Mouse (Mus musculus) CH12.LX (cell line): Measurements from ENCODE around the gene Sdf4. TPM values are rescaled to one million over a fixed set of nuclear protein-coding genes. Genes with fewer than 3 reads are reported as not detected.

Experiments
- DNase-seq: peaks from one replicate; pipeline ENCODE4 v3.0.0-alpha.2; 2013; ENCODE audit errors: extremely low read depth
- H3K27ac ChIP-seq: 2 replicates; pipeline ENCODE4 v1.5.1; 2012; ENCODE audit warnings: low read depth, mild to moderate bottlenecking, control low read depth, moderate library complexity; ENCODE audit not compliant: insufficient read depth
- H3K27me3 ChIP-seq: replicated peaks from 2 replicates; pipeline ENCODE3; 2012; ENCODE audit warnings: inconsistent platforms
- H3K36me3 ChIP-seq, 2 experiments: replicated peaks in 1 of 2; 2 replicates each; pipeline versions ENCODE3 to v1.6.1; 2012; ENCODE audit warnings: inconsistent platforms in 1 of 2, low read length in 1 of 2, mild to moderate bottlenecking in 1 of 2, mixed read lengths in 1 of 2, moderate library complexity in 1 of 2; ENCODE audit not compliant: control insufficient read depth in 1 of 2, insufficient read depth in 1 of 2
- H3K4me1 ChIP-seq, 2 experiments: 2 replicates each; pipeline ENCODE4 v1.6.1; 2012; ENCODE audit warnings: inconsistent platforms in 1 of 2, moderate library complexity in 1 of 2; ENCODE audit not compliant: insufficient read depth in 2 of 2, control insufficient read depth in 1 of 2
- H3K4me2 ChIP-seq: 2 replicates; pipeline ENCODE4 v1.6.1; 2012; ENCODE audit warnings: low read depth, mild to moderate bottlenecking, control low read depth; ENCODE audit not compliant: poor library complexity, insufficient read depth, severe bottlenecking
- H3K4me3 ChIP-seq, 3 experiments: fragments of 150-350 bp in 1 of 3; sonication (generic) in 1 of 3; replicated peaks in 1 of 3; 2 replicates each; pipeline versions ENCODE3 to v1.5.1; 2011 to 2012; ENCODE audit warnings: low read depth in 2 of 3, low read length in 2 of 3, mild to moderate bottlenecking in 2 of 3, moderate library complexity in 2 of 3, control low read depth in 1 of 3, improper control_type of control experiment in 1 of 3, inconsistent platforms in 1 of 3, mixed read lengths in 1 of 3; ENCODE audit not compliant: poor library complexity in 1 of 3
- H3K79me2 ChIP-seq: replicated peaks from 2 replicates; pipeline ENCODE4 v1.6.1; 2012; ENCODE audit warnings: mild to moderate bottlenecking, moderate library complexity; ENCODE audit not compliant: control insufficient read depth, poor library complexity, insufficient read depth, severe bottlenecking; ENCODE audit errors: extremely low read depth
- H3K9ac ChIP-seq: 2 replicates; pipeline ENCODE4 v1.6.1; 2012; ENCODE audit warnings: low read depth, mild to moderate bottlenecking, control low read depth, moderate library complexity; ENCODE audit not compliant: insufficient read depth
- H3K9me3 ChIP-seq: replicated peaks from 2 replicates; pipeline ENCODE3; 2012; ENCODE audit warnings: low read length, inconsistent platforms, mixed read lengths
- BHLHE40 ChIP-seq: IDR thresholded peaks from 2 replicates; pipeline ENCODE4 v1.6.1; 2011; ENCODE audit warnings: mild to moderate bottlenecking, low read depth, low read length, improper control_type of control experiment
- E2F4 ChIP-seq: IDR thresholded peaks from 2 replicates; pipeline ENCODE4 v1.6.1; 2011; ENCODE audit warnings: low read depth, low read length, improper control_type of control experiment; ENCODE audit not compliant: insufficient replicate concordance
- GABPA ChIP-seq: IDR thresholded peaks from 2 replicates; pipeline ENCODE4 v1.6.1; 2012; ENCODE audit warnings: low read depth, low read length, improper control_type of control experiment, inconsistent platforms; ENCODE audit not compliant: insufficient replicate concordance
- HCFC1 ChIP-seq: IDR thresholded peaks from 2 replicates; pipeline ENCODE4 v1.6.1; 2012; ENCODE audit warnings: low read depth, mild to moderate bottlenecking, inconsistent platforms, low read length, improper control_type of control experiment
- IRF4 ChIP-seq: IDR thresholded peaks from 2 replicates; pipeline ENCODE4 v1.6.1; 2014; ENCODE audit warnings: low read depth, mild to moderate bottlenecking, inconsistent platforms, low read length, improper control_type of control experiment
- JUN ChIP-seq: IDR thresholded peaks from 2 replicates; pipeline ENCODE4 v1.6.1; 2011; ENCODE audit warnings: low read depth, mild to moderate bottlenecking, low read length, improper control_type of control experiment, moderate library complexity; ENCODE audit not compliant: insufficient read depth
- JUND ChIP-seq: conservative IDR thresholded peaks from 2 replicates; pipeline ENCODE4 v1.6.1; 2011; ENCODE audit warnings: low read depth, low read length, improper control_type of control experiment
- KAT2A ChIP-seq: IDR thresholded peaks from 2 replicates; pipeline ENCODE4 v1.6.1; 2012; ENCODE audit warnings: low read length, improper control_type of control experiment, inconsistent platforms; ENCODE audit not compliant: insufficient replicate concordance
- MAFK ChIP-seq: IDR thresholded peaks from 2 replicates; pipeline ENCODE4 v1.6.1; 2011; ENCODE audit warnings: low read length, improper control_type of control experiment; ENCODE audit not compliant: insufficient replicate concordance
- MAX ChIP-seq: IDR thresholded peaks from 2 replicates; pipeline ENCODE4 v1.6.1; 2011; ENCODE audit warnings: low read length, improper control_type of control experiment
- MAZ ChIP-seq: IDR thresholded peaks from 2 replicates; pipeline ENCODE4 v1.6.1; 2012; ENCODE audit warnings: low read depth, mild to moderate bottlenecking, inconsistent platforms, low read length, improper control_type of control experiment, moderate library complexity
- MXI1 ChIP-seq: IDR thresholded peaks from 2 replicates; pipeline ENCODE4 v1.6.1; 2011; ENCODE audit warnings: mild to moderate bottlenecking, low read depth, low read length, improper control_type of control experiment
- NELFE ChIP-seq: IDR thresholded peaks from 2 replicates; pipeline ENCODE4 v1.6.1; 2011; ENCODE audit warnings: low read depth, low read length, improper control_type of control experiment
- POLR2A ChIP-seq: IDR thresholded peaks from 2 replicates; pipeline ENCODE4 v1.6.1; 2011; ENCODE audit warnings: low read depth, mild to moderate bottlenecking, improper control_type of control experiment, low read length
- POLR2AphosphoS2 ChIP-seq: IDR thresholded peaks from 2 replicates; pipeline ENCODE4 v1.6.1; 2011; ENCODE audit warnings: low read depth, low read length, improper control_type of control experiment
- RAD21 ChIP-seq: IDR thresholded peaks from 2 replicates; pipeline ENCODE4 v1.6.1; 2011; ENCODE audit warnings: low read depth, mild to moderate bottlenecking, low read length, improper control_type of control experiment, moderate library complexity
- RCOR1 ChIP-seq: conservative IDR thresholded peaks from 2 replicates; pipeline ENCODE4 v1.6.1; 2012; ENCODE audit warnings: low read depth, mild to moderate bottlenecking, inconsistent platforms, low read length, improper control_type of control experiment
- SIN3A ChIP-seq: IDR thresholded peaks from 2 replicates; pipeline ENCODE4 v1.6.1; 2012; ENCODE audit warnings: low read length, improper control_type of control experiment, inconsistent platforms
- TBP ChIP-seq: conservative IDR thresholded peaks from 2 replicates; pipeline ENCODE4 v1.6.1; 2011; ENCODE audit warnings: low read depth, low read length, improper control_type of control experiment
- TCF12 ChIP-seq: IDR thresholded peaks from 2 replicates; pipeline ENCODE4 v1.6.1; 2014; ENCODE audit warnings: low read depth, mild to moderate bottlenecking, inconsistent platforms, low read length, improper control_type of control experiment
- UBTF ChIP-seq: IDR thresholded peaks from 2 replicates; pipeline ENCODE4 v1.6.1; 2012; ENCODE audit warnings: low read depth, mild to moderate bottlenecking, inconsistent platforms, low read length, improper control_type of control experiment, moderate library complexity
- USF1 ChIP-seq: IDR thresholded peaks from 2 replicates; pipeline ENCODE4 v1.6.1; 2014; ENCODE audit warnings: low read depth, mild to moderate bottlenecking, inconsistent platforms, low read length, improper control_type of control experiment
- USF2 ChIP-seq: conservative IDR thresholded peaks from 2 replicates; pipeline ENCODE4 v1.6.1; 2011; ENCODE audit warnings: low read depth, low read length, improper control_type of control experiment
- ZC3H11A ChIP-seq: IDR thresholded peaks from 2 replicates; pipeline ENCODE4 v1.6.1; 2012; ENCODE audit warnings: low read depth, mild to moderate bottlenecking, inconsistent platforms, low read length, improper control_type of control experiment
- ZMIZ1 ChIP-seq: IDR thresholded peaks from 2 replicates; pipeline ENCODE4 v1.6.1; 2012; ENCODE audit warnings: low read depth, mild to moderate bottlenecking, inconsistent platforms, low read length, improper control_type of control experiment
- dilution Hi-C: fragments of 300-500 bp; cut with MboI; formaldehyde crosslinking; loops from 2 replicates; pipeline ENCODE4 v1.14.3; 2020; ENCODE audit warnings: low sequenced_read_pairs; ENCODE audit not compliant: extremely low pct_unique_long_range_greater_than_20kb, extremely low pct_ligation_motif_present
- in situ Hi-C: fragments of 300-500 bp; cut with MboI; formaldehyde crosslinking; loops from 3 replicates; pipeline ENCODE4 v1.14.3; 2019; ENCODE audit warnings: low sequenced_read_pairs, low pct_ligation_motif_present, low pct_unique_long_range_greater_than_20kb, mixed read lengths
- polyA plus RNA-seq: library from polyadenylated mRNA; unstranded; fragments of >175 nt; gene quantifications from 2 replicates; pipeline ENCODE4 v1.2.1, GENCODE M21; 2012; ENCODE audit warnings: low read depth; ENCODE audit not compliant: insufficient read length
- total RNA-seq, 2 experiments: library from RNA; depleted of rRNA; stranded (reverse); fragments of 300-350 nt in 1 of 2; fragments of >200 nt in 1 of 2; gene quantifications; 2 replicates each; pipeline ENCODE4 v1.2.3; 2012 to 2014

The Sdf4 gene
- total and polyA plus RNA-seq, 3 experiments, result 167 to 211 (median 210) TPM

DNA sequence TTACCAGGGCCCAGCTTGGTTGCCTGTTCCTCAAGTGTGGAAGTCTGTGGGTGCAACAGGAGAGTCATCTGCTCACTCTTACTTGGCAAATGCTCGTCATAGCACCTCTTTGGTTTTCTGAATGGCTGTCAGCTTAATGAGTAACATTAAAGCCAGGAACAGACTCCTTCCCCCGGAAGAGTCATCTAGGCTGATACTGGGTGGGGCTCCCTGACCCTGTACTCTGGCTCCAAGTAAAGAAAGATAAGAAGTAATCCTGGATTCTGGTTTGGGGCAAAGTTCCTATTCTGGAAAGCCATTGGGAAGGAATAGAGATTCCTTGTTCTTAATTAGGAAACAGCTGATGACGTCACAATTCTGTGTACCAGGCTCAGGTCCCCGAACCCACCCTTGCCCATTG, 61.5 kb downstream of the Sdf4 start:
- H3K4me3 ChIP-seq, result no peak overlapping the region
- dilution Hi-C loops (no loop called here), in situ Hi-C loops (no loop called here)
- no peak overlapping the region for H3K27ac ChIP-seq
- no peak overlapping the region for H3K9ac ChIP-seq
- no peak for TF ChIP-seq TCF12
- no peak for TF ChIP-seq E2F4
- no peak for TF ChIP-seq NELFE
- no peak for TF ChIP-seq IRF4
- no peak for TF ChIP-seq MAFK
- TF ChIP-seq TBP, result no peak
- TF ChIP-seq RCOR1, result no peak
- no peak for TF ChIP-seq SIN3A
- no peak for TF ChIP-seq MAX
- no peak for TF ChIP-seq KAT2A
- no peak for TF ChIP-seq USF2
- TF ChIP-seq BHLHE40, result no peak
- H3K27me3 ChIP-seq, result no peaks in the 10 kb centered on the region
- H3K79me2 ChIP-seq, result no peaks in the 10 kb centered on the region
- no peak for DNase-seq
- no peaks in the 10 kb centered on the region for H3K36me3 ChIP-seq
- peaks cover under 1 to 10% of the 10 kb centered on the region in 2 experiments; a peak in 3 of 4 replicates for H3K4me1 ChIP-seq
- H3K9me3 ChIP-seq, result no peaks in the 10 kb centered on the region
- H3K4me2 ChIP-seq, result no peak overlapping the region

DNA sequence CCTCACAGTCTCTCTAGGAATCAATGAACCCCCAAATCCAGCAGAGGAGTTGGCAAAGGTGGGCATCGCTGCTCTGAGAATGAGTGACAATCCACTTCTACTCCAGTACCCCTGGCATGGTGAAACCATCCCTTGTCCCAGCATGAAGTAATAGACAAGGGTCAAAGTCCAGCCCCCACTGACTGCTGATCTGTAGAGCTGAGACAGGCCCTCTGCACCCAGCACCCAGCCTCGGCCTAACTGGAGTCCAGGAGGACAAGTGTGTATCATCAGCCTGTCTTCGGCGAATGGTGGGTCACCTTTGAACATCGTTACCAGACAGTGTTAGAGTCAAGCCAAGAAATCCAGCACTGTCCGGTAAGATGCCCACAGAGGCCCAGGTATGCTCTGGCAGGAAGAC, 61.9 kb downstream of the Sdf4 start:
- Histone ChIP-seq H3K9ac (no peak overlapping the region), H3K27ac (no peak overlapping the region), H3K36me3 (no peaks in the 10 kb centered on the region), H3K4me2 (no peak overlapping the region), H3K27me3 (no peaks in the 10 kb centered on the region), H3K4me3 (no peak overlapping the region), H3K79me2 (no peaks in the 10 kb centered on the region), H3K4me1 (peaks cover 5 to 15% of the 10 kb centered on the region in 2 experiments; a peak in 3 of 4 replicates), H3K9me3 (no peaks in the 10 kb centered on the region)
- in situ Hi-C loops, result no loop called here
- no peak for DNase-seq
- TF ChIP-seq RAD21 (no peak), HCFC1 (no peak), TBP (no peak), NELFE (no peak), MXI1 (no peak), POLR2A (no peak), KAT2A (no peak), BHLHE40 (no peak), POLR2AphosphoS2 (no peak), MAZ (no peak), ZMIZ1 (no peak), JUND (no peak), USF1 (no peak), JUN (no peak), USF2 (no peak), ZC3H11A (no peak), GABPA (no peak), E2F4 (no peak), TCF12 (no peak), UBTF (no peak)
- dilution Hi-C loops, result no loop called here
